Mouse (Mus musculus): ENCODE measurements around the gene Fgf16. TPM values are rescaled to one million over a fixed set of nuclear protein-coding genes. Genes with fewer than 3 reads are reported as not detected.
A peak's percentile ranks its signal among the peaks of the same experiment; 100 is the strongest.

The Fgf16 gene
- polyA plus RNA-seq (2015; fragmentation: Nextera tagmentation; extraction: Ambion mirVana): 0.14 and 0.15 TPM in 2 replicates

DNA sequence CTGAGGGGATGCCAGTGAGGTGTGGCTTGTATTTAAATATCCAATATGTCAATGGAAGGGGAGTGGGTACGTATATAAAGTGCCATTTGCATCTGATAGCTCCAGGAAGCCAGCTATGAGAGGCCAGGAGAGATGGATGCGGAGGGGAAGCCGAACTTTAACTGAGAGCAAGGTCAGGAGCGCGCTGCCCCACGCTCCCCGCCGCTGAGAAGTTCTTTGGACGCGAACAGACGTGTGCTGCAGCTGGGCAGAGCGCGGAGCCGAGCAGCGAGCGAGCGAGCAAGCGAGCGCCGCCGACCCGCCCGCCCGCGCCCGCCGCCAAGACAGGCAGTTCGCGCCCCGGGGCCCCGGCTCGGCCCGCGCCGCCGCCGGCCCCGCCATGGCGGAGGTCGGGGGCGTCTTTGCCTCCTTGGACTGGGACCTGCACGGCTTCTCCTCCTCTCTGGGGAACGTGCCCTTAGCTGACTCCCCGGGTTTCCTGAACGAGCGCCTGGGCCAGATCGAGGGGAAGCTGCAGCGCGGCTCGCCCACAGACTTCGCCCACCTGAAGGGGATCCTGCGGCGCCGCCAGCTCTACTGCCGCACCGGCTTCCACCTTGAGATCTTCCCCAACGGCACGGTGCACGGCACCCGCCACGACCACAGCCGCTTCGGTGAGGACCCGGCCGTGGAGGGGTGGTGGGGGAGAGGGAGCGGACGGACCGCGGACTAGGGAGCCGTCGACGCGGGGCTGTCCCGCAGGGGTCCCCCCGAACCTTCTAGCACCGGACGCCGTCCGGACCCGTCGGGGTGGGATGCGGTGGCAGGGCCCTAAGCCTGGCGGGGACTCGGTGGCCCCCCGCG lies at the start of gene Fgf16:
Fgf16 (plus strand) TSS at position 118 of the 843 bp plus-strand sequence.
- Histone ChIP-seq H3K27ac (ENCODE audit: low read length) (no peak within 1 kb of the TSS), H3K36me3 (ENCODE audit: control insufficient read depth, insufficient read depth, low read length) (no peaks in the 10 kb centered on the region), H3K9ac (ENCODE audit: low read length) (peak within 1 kb of the TSS; percentile 64), H3K4me2 (ENCODE audit: low read depth, low read length) (peak within 1 kb of the TSS; percentile 62), H3K4me3 (replicated peaks; ENCODE audit: low read length) (peak within 1 kb of the TSS; percentile 49), H3K4me1 (ENCODE audit: control insufficient read depth, insufficient read depth, low read length) (0 out of 2 replicates have a peak, but pooled peaks cover 3% of the 10 kb centered on the region), H3K27me3 (ENCODE audit: control insufficient read depth, insufficient read depth, low read length) (peaks cover 35% of the 10 kb centered on the region), H3K9me3 (replicated peaks; ENCODE audit: control insufficient read depth, low read length) (no peaks in the 10 kb centered on the region; the same call in 1 of the 2 replicates)
- 6% methylated on average over 67 of the region's 86 CpGs for WGBS
- ATAC-seq (ENCODE audit: insufficient read depth, low FRiP score): peak; percentile 63; the same call in 1 of the 2 replicates

DNA sequence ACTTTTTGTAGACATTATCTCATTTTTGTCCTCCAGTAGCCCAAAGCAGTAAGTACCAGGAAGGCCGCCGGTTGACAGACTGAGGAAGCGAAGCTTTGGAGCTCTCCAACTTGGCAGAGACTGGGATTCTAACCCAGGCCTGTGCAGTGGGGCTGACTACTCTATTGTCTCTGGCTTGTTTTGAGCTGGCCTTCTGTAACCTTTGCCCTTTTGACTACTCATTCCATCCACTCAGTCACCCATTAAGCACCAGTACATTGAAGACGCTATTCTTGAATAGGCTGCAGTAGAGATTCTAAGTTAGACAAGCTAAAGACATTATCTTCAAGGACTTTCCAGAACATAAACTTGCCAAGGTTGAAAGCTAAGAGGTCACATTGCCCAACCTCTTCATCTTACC lies 49.3 kb upstream of the Fgf16 start:
- ATAC-seq (ENCODE audit: insufficient read depth, low FRiP score): no peak
- no peak overlapping the region for H3K4me3 ChIP-seq (replicated peaks; ENCODE audit: low read length)
- peaks cover 8% of the 10 kb centered on the region; the same call in 1 of the 2 replicates for H3K27me3 ChIP-seq (ENCODE audit: control insufficient read depth, insufficient read depth, low read length)
- H3K4me2 ChIP-seq (ENCODE audit: low read depth, low read length): no peak overlapping the region
- no peaks in the 10 kb centered on the region for H3K9me3 ChIP-seq (replicated peaks; ENCODE audit: control insufficient read depth, low read length)
- H3K36me3 ChIP-seq (ENCODE audit: control insufficient read depth, insufficient read depth, low read length): no peaks in the 10 kb centered on the region
- WGBS: 86% methylated on average over 4 of the region's 4 CpGs
- no peaks in the 10 kb centered on the region for H3K4me1 ChIP-seq (ENCODE audit: control insufficient read depth, insufficient read depth, low read length)
- no peak overlapping the region for H3K27ac ChIP-seq (ENCODE audit: low read length)
- no peak overlapping the region for H3K9ac ChIP-seq (ENCODE audit: low read length)

DNA sequence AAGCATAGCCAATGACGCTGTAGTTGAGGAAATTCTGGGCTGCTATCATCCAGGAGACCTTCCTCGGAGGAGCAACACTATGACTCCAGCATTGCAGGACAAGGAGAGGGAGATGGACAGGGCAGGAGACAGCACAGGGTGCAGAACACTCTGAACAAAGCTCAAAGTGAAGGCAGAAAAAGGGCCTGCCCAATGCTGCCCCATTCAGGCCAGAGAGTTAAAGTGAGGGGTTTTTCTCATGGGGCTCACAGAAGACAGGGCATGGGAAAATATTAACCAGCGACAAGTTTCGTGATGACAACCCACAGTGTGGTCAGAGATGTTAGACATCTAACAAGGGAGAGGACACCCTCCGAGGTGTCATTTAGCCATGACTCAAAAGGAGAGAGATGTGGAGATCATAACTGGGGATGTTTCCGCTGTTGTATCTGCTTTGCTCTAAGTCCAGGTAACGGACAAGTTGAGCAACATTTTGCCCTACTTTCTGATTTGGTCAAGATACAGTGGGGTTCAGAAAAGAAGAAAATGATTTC lies 48.2 kb upstream of the Fgf16 start:
- no peak overlapping the region for H3K4me2 ChIP-seq (ENCODE audit: low read depth, low read length)
- no peak overlapping the region for H3K4me3 ChIP-seq (replicated peaks; ENCODE audit: low read length)
- 92% methylated on average over 7 of the region's 7 CpGs for WGBS
- peaks cover 8% of the 10 kb centered on the region; the same call in 1 of the 2 replicates for H3K27me3 ChIP-seq (ENCODE audit: control insufficient read depth, insufficient read depth, low read length)
- H3K9ac ChIP-seq (ENCODE audit: low read length): no peak overlapping the region
- no peak for ATAC-seq (ENCODE audit: insufficient read depth, low FRiP score)
- no peak overlapping the region for H3K27ac ChIP-seq (ENCODE audit: low read length)
- H3K9me3 ChIP-seq (replicated peaks; ENCODE audit: control insufficient read depth, low read length): no peaks in the 10 kb centered on the region
- no peaks in the 10 kb centered on the region for H3K4me1 ChIP-seq (ENCODE audit: control insufficient read depth, insufficient read depth, low read length)
- H3K36me3 ChIP-seq (ENCODE audit: control insufficient read depth, insufficient read depth, low read length): no peaks in the 10 kb centered on the region

DNA sequence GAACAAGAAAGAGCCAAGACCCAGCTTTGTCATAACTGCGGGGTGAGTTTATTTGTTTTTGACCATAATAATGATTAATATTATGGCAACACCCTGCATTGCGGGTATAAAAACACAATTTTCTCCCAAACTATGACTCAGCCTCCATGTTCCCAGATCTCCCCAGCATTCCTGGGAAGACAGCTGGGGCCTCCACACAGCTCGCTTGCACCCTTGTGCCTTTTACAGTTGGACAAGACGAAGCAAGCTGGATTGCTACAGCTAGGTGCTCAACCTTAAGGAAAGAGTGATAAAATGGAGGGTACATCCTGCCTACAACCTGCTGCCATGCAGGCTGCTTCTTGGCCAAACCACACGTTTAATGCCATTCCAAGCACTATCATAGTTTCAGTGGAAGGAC lies 45.7 kb upstream of the Fgf16 start:
- Histone ChIP-seq H3K27ac (ENCODE audit: low read length) (no peak overlapping the region), H3K4me1 (ENCODE audit: control insufficient read depth, insufficient read depth, low read length) (no peaks in the 10 kb centered on the region), H3K4me2 (ENCODE audit: low read depth, low read length) (no peak overlapping the region), H3K36me3 (ENCODE audit: control insufficient read depth, insufficient read depth, low read length) (no peaks in the 10 kb centered on the region), H3K9ac (ENCODE audit: low read length) (no peak overlapping the region), H3K27me3 (ENCODE audit: control insufficient read depth, insufficient read depth, low read length) (peaks cover 8% of the 10 kb centered on the region; the same call in 1 of the 2 replicates), H3K9me3 (replicated peaks; ENCODE audit: control insufficient read depth, low read length) (no peaks in the 10 kb centered on the region), H3K4me3 (replicated peaks; ENCODE audit: low read length) (no peak overlapping the region)
- ATAC-seq (ENCODE audit: insufficient read depth, low FRiP score): no peak
- WGBS: 80% methylated on average over 5 of the region's 5 CpGs

DNA sequence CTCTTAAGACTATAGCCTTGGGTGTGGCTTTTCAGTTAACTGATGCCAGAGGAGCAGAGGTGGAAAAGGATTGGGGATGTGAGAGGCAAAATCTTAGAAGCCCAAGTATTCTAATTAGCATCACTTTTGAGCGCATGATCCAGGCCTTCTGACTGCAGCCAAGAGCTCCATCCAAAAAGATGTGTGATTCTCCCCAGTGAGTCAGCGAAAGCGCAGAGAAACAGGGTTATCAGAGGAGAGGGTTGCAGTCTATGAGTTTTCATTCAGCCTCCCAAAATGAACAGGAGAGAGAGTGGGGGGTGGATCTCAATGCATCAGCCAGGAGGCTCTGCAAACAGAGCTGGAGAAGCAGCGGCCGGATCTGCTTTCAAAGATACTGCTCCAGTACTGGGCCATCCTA lies 45.1 kb upstream of the Fgf16 start:
- no peak overlapping the region for H3K4me3 ChIP-seq (replicated peaks; ENCODE audit: low read length)
- H3K4me1 ChIP-seq (ENCODE audit: control insufficient read depth, insufficient read depth, low read length): no peaks in the 10 kb centered on the region
- no peak overlapping the region for H3K4me2 ChIP-seq (ENCODE audit: low read depth, low read length)
- no peak overlapping the region for H3K27ac ChIP-seq (ENCODE audit: low read length)
- no peak overlapping the region for H3K9ac ChIP-seq (ENCODE audit: low read length)
- WGBS: 72% methylated on average over 5 of the region's 5 CpGs
- no peak for ATAC-seq (ENCODE audit: insufficient read depth, low FRiP score)
- no peaks in the 10 kb centered on the region for H3K9me3 ChIP-seq (replicated peaks; ENCODE audit: control insufficient read depth, low read length)
- peaks cover 8% of the 10 kb centered on the region; the same call in 1 of the 2 replicates for H3K27me3 ChIP-seq (ENCODE audit: control insufficient read depth, insufficient read depth, low read length)
- no peaks in the 10 kb centered on the region for H3K36me3 ChIP-seq (ENCODE audit: control insufficient read depth, insufficient read depth, low read length)

DNA sequence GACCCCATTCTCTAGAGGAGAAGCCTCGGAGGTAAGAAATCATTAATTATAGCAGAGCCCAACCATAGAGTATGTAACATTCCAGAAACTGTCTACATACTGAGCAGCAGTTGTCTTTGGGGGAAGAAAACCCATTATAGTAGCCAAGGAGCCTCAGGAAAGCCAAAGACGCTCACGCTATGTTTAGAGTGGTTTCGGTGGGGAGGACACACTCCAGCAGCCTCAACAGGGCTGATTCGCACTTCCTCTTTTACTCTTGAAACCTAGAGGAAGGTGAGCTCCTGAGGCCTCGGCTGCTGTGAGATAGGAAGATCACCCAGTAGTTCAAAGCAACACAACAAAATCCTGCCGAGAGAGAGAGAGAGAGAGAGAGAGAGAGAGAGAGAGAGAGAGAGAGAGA lies 39.9 kb upstream of the Fgf16 start:
- H3K27ac ChIP-seq (ENCODE audit: low read length): no peak overlapping the region
- no peak for ATAC-seq (ENCODE audit: insufficient read depth, low FRiP score)
- no peak overlapping the region for H3K9ac ChIP-seq (ENCODE audit: low read length)
- H3K9me3 ChIP-seq (replicated peaks; ENCODE audit: control insufficient read depth, low read length): no peaks in the 10 kb centered on the region
- no peak overlapping the region for H3K4me3 ChIP-seq (replicated peaks; ENCODE audit: low read length)
- H3K4me1 ChIP-seq (ENCODE audit: control insufficient read depth, insufficient read depth, low read length): no peaks in the 10 kb centered on the region
- no peak overlapping the region for H3K4me2 ChIP-seq (ENCODE audit: low read depth, low read length)
- no peaks in the 10 kb centered on the region for H3K36me3 ChIP-seq (ENCODE audit: control insufficient read depth, insufficient read depth, low read length)
- WGBS: 50% methylated on average over 7 of the region's 7 CpGs
- H3K27me3 ChIP-seq (ENCODE audit: control insufficient read depth, insufficient read depth, low read length): no peaks in the 10 kb centered on the region; the same call in 1 of the 2 replicates

DNA sequence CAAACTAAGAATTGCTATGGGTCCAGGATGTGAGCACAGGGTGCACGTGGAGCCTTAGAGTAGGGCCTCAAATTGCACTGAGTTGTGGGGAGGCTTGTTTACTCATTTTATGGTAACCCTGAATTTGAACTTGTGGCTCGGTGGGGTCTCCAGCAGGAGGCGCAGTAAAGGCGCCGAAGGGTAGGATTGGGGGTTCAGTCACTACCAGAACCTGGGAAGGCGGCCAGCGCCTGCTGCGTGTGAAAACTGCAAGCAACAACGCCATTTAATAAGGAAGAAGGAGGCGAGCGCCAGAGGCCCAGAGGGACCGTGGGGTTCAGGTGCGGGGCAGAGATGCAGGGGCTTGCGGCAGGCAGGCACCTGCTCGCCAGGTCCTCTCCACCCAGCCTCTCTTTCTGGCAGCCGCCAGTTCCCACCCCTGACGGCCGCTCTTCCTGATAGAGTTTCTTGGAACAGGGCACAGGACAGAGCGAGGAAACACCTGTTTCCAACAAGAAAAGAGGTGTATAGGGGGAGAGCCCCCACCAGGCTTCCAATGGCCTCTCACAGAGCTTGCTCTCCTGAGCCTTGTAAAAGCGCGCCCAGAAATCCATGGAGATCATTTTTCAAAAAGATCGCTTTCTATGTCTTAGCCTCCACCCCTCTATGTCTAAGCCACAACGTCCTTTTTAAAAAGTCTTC lies 1.1 kb upstream of the Fgf16 start:
- WGBS: 14% methylated on average over 23 of the region's 23 CpGs
- H3K9me3 ChIP-seq (replicated peaks; ENCODE audit: control insufficient read depth, low read length): no peaks in the 10 kb centered on the region; the same call in 1 of the 2 replicates
- no peaks in the 10 kb centered on the region for H3K36me3 ChIP-seq (ENCODE audit: control insufficient read depth, insufficient read depth, low read length)
- H3K4me3 ChIP-seq (replicated peaks; ENCODE audit: low read length): peak overlapping the region; percentile 49
- ATAC-seq (ENCODE audit: insufficient read depth, low FRiP score): 0 out of 2 replicates have a peak, but pooled peaks have one; percentile 35
- H3K27me3 ChIP-seq (ENCODE audit: control insufficient read depth, insufficient read depth, low read length): peaks cover 35% of the 10 kb centered on the region
- H3K27ac ChIP-seq (ENCODE audit: low read length): no peak overlapping the region
- peak overlapping the region; percentile 62 for H3K4me2 ChIP-seq (ENCODE audit: low read depth, low read length)
- H3K4me1 ChIP-seq (ENCODE audit: control insufficient read depth, insufficient read depth, low read length): 0 out of 2 replicates have a peak, but pooled peaks cover 3% of the 10 kb centered on the region
- 0 out of 2 replicates have a peak overlapping the region, but pooled peaks have one; percentile 50 for H3K9ac ChIP-seq (ENCODE audit: low read length)

DNA sequence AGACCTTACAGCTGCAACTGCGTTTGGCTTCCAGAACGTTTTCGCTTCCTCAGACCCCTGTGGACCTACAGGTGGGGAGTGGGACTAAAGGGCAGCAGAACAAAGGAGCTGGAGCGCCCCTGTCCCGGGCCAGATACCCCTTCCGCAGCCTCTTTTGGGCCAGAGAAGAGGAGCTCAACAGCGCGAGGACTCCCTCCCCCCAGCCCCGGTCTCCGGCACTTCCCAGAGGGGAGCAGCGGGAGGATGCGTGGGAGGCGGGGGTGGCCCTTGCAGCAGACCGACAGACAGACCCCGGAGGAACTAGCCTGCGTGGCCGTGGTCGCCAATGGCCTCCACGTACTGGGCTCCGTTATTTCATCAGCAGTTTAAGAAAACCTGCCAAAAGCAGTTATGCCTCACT lies 467 bp upstream of the Fgf16 start:
- H3K9ac ChIP-seq (ENCODE audit: low read length): peak overlapping the region; percentile 50; the same call in 1 of the 2 replicates
- H3K27me3 ChIP-seq (ENCODE audit: control insufficient read depth, insufficient read depth, low read length): peaks cover 35% of the 10 kb centered on the region
- H3K9me3 ChIP-seq (replicated peaks; ENCODE audit: control insufficient read depth, low read length): no peaks in the 10 kb centered on the region; the same call in 1 of the 2 replicates
- H3K27ac ChIP-seq (ENCODE audit: low read length): no peak overlapping the region
- H3K4me1 ChIP-seq (ENCODE audit: control insufficient read depth, insufficient read depth, low read length): 0 out of 2 replicates have a peak, but pooled peaks cover 3% of the 10 kb centered on the region
- peak overlapping the region; percentile 62 for H3K4me2 ChIP-seq (ENCODE audit: low read depth, low read length)
- no peaks in the 10 kb centered on the region for H3K36me3 ChIP-seq (ENCODE audit: control insufficient read depth, insufficient read depth, low read length)
- 11% methylated on average over 20 of the region's 20 CpGs for WGBS
- ATAC-seq (ENCODE audit: insufficient read depth, low FRiP score): peak; percentile 23; the same call in 1 of the 2 replicates
- H3K4me3 ChIP-seq (replicated peaks; ENCODE audit: low read length): peak overlapping the region; percentile 49

All from stomach, embryonic 16.5 days (tissue).